Mouse (Mus musculus) ES-Bruce4 (cell line): ENCODE data around the gene Plekha4. TPM values are rescaled to one million over a fixed set of nuclear protein-coding genes. Genes with fewer than 3 reads are reported as not detected.

ENCODE experiments used
- H3K27ac ChIP-seq: 2 replicates; pipeline ENCODE4 v1.5.1; 2012; ENCODE audit warnings: low read length, inconsistent platforms; ENCODE audit not compliant: insufficient read depth
- H3K27me3 ChIP-seq: 2 replicates; pipeline ENCODE4 v1.6.1; 2012; ENCODE audit warnings: mild to moderate bottlenecking, low read length, inconsistent platforms; ENCODE audit not compliant: control insufficient read depth, poor library complexity, insufficient read depth, severe bottlenecking
- H3K36me3 ChIP-seq: 2 replicates; pipeline ENCODE4 v1.6.1; 2012; ENCODE audit warnings: inconsistent platforms, mild to moderate bottlenecking, low read length, moderate library complexity; ENCODE audit not compliant: control insufficient read depth, poor library complexity, insufficient read depth, severe bottlenecking
- H3K4me1 ChIP-seq: one replicate; pipeline ENCODE4 v1.8.1; 2011; ENCODE audit warnings: low read length; ENCODE audit not compliant: control insufficient read depth, insufficient read depth
- H3K4me3 ChIP-seq: 2 replicates; pipeline ENCODE4 v1.5.1; 2011; ENCODE audit warnings: low read depth, mild to moderate bottlenecking, low read length
- H3K9ac ChIP-seq: 2 replicates; pipeline ENCODE4 v1.6.1; 2012; ENCODE audit warnings: low read depth, mild to moderate bottlenecking, inconsistent platforms; ENCODE audit not compliant: poor library complexity, severe bottlenecking
- H3K9me3 ChIP-seq: replicated peaks from 2 replicates; pipeline ENCODE4 v1.6.1; 2012; ENCODE audit warnings: mild to moderate bottlenecking, low read length, inconsistent platforms; ENCODE audit not compliant: control insufficient read depth, poor library complexity, insufficient read depth, severe bottlenecking
- CTCF ChIP-seq: IDR thresholded peaks from one replicate; pipeline ENCODE4 v1.8.1; 2011; ENCODE audit warnings: low read depth, low read length
- EP300 ChIP-seq: IDR thresholded peaks from 2 replicates; pipeline ENCODE4 v1.6.1; 2011; ENCODE audit warnings: low read depth, low read length; ENCODE audit not compliant: insufficient read depth
- POLR2A ChIP-seq: IDR thresholded peaks from one replicate; pipeline ENCODE4 v1.8.1; 2011; ENCODE audit warnings: low read length; ENCODE audit not compliant: insufficient read depth
- polyA plus RNA-seq: library from polyadenylated mRNA; stranded (reverse); fragments of >200 nt; gene quantifications from 2 replicates; pipeline ENCODE4 v1.2.4, GENCODE M21; 2011; ENCODE audit warnings: low read depth; ENCODE audit not compliant: missing spikeins, insufficient read depth, insufficient read length

Plekha4 gene
- polyA plus RNA-seq, 1 experiment = 14.3 TPM

GRCm38 (mm10) chr7:45597527-45597926 lies 71.4 kb downstream of the Plekha4 start:
- TF ChIP-seq POLR2A (no peak), CTCF (no peak), EP300 (no peak)
- no peak overlapping the region for H3K9ac ChIP-seq
- no peak overlapping the region for H3K27ac ChIP-seq

GRCm38 (mm10) chr7:45598960-45599879 lies 73.1 kb downstream of the Plekha4 start:
- Histone ChIP-seq H3K4me3 (no peak overlapping the region), H3K27ac (peak overlapping the region; percentile 47), H3K9me3 (no peaks in the 10 kb centered on the region), H3K36me3 (no peaks in the 10 kb centered on the region), H3K9ac (no peak overlapping the region), H3K4me1 (peaks cover 3% of the 10 kb centered on the region), H3K27me3 (no peaks in the 10 kb centered on the region)
- TF ChIP-seq POLR2A = no peak
- peak; percentile 56; the same call in 1 of the 2 replicates for TF ChIP-seq EP300

More at GRCm38 (mm10) chr7:45597527-45597926, 71.4 kb downstream of the Plekha4 start:
- Histone ChIP-seq H3K9me3 (no peaks in the 10 kb centered on the region), H3K36me3 (no peaks in the 10 kb centered on the region), H3K27me3 (no peaks in the 10 kb centered on the region), H3K4me1 (peaks cover 3% of the 10 kb centered on the region), H3K4me3 (no peak overlapping the region)

Other genes starting within 250 kb of the Plekha4 start
- gene Slc6a21, start 248.8 kb upstream of the Plekha4 start, polyA plus RNA-seq = not detected in 2 replicates
- gene Trpm4, start 192.6 kb upstream of the Plekha4 start, polyA plus RNA-seq = 18.9 and 19.8 TPM in 2 replicates
- 5.2 and 6.9 TPM in 2 replicates for gene Hrc, start 191.0 kb upstream of the Plekha4 start, polyA plus RNA-seq
- 7.2 and 9.3 TPM in 2 replicates for gene Ppfia3, start 159.3 kb upstream of the Plekha4 start, polyA plus RNA-seq
- gene Lin7b, start 155.7 kb upstream of the Plekha4 start, polyA plus RNA-seq = 0.88 TPM in 1 of 2 replicates, not detected in the other
- 686 and 799 TPM in 2 replicates for gene Snrnp70, start 130.6 kb upstream of the Plekha4 start, polyA plus RNA-seq
- 0.41 TPM in 1 of 2 replicates, not detected in the other for gene Kcna7, start 120.7 kb upstream of the Plekha4 start, polyA plus RNA-seq
- 5.0 and 5.2 TPM in 2 replicates for gene Ntf5, start 112.6 kb upstream of the Plekha4 start, polyA plus RNA-seq
- not detected in 2 replicates for gene Lhb, start 105.5 kb upstream of the Plekha4 start, polyA plus RNA-seq
- gene Gys1, start 91.5 kb upstream of the Plekha4 start, polyA plus RNA-seq = 24.4 and 26.7 TPM in 2 replicates
- gene Ruvbl2, start 88.2 kb upstream of the Plekha4 start, polyA plus RNA-seq = 263 and 267 TPM in 2 replicates
- 5,956 and 6,533 TPM in 2 replicates for gene Ftl1, start 66.4 kb upstream of the Plekha4 start, polyA plus RNA-seq
- gene Bax, start 59.4 kb upstream of the Plekha4 start, polyA plus RNA-seq = 250 and 287 TPM in 2 replicates
- gene Tulp2, start 44.5 kb upstream of the Plekha4 start, polyA plus RNA-seq = 1.3 and 2.4 TPM in 2 replicates
- gene Gm45808, start 39.5 kb upstream of the Plekha4 start, polyA plus RNA-seq = not detected in 2 replicates
- 15.3 and 15.5 TPM in 2 replicates for gene Dhdh, start 37.5 kb upstream of the Plekha4 start, polyA plus RNA-seq
- 105 and 119 TPM in 2 replicates for gene Nucb1, start 15.9 kb upstream of the Plekha4 start, polyA plus RNA-seq
- 15.5 and 18.6 TPM in 2 replicates for gene Ppp1r15a, start 62 bp upstream of the Plekha4 start, polyA plus RNA-seq
- gene Hsd17b14, start 28.6 kb downstream of the Plekha4 start, polyA plus RNA-seq = 55.0 and 62.2 TPM in 2 replicates
- gene Bcat2, start 43.8 kb downstream of the Plekha4 start, polyA plus RNA-seq = 104 and 144 TPM in 2 replicates
- gene Fgf21, start 89.2 kb downstream of the Plekha4 start, polyA plus RNA-seq = 0.94 and 1.7 TPM in 2 replicates
- 3.0 and 3.9 TPM in 2 replicates for gene Fut1, start 91.0 kb downstream of the Plekha4 start, polyA plus RNA-seq
- 4.6 and 5.8 TPM in 2 replicates for gene Izumo1, start 95.5 kb downstream of the Plekha4 start, polyA plus RNA-seq
- 2.5 and 3.0 TPM in 2 replicates for gene Rasip1, start 101.2 kb downstream of the Plekha4 start, polyA plus RNA-seq
- gene Mamstr, start 113.6 kb downstream of the Plekha4 start, polyA plus RNA-seq = 2.2 and 4.1 TPM in 2 replicates
- gene Fut2, start 140.1 kb downstream of the Plekha4 start, polyA plus RNA-seq = 0.87 TPM in 1 of 2 replicates, not detected in the other
- 0.51 TPM in 1 of 2 replicates, not detected in the other for gene Ntn5, start 157.7 kb downstream of the Plekha4 start, polyA plus RNA-seq
- 1.1 and 1.4 TPM in 2 replicates for gene Sec1, start 168.1 kb downstream of the Plekha4 start, polyA plus RNA-seq
- gene Car11, start 173.5 kb downstream of the Plekha4 start, polyA plus RNA-seq = 6.0 and 9.7 TPM in 2 replicates
- 6.7 and 6.9 TPM in 2 replicates for gene Dbp, start 178.8 kb downstream of the Plekha4 start, polyA plus RNA-seq
- gene Rpl18, start 189.1 kb downstream of the Plekha4 start, polyA plus RNA-seq = 1,593 and 1,677 TPM in 2 replicates
- 10.4 and 11.1 TPM in 2 replicates for gene Sphk2, start 191.7 kb downstream of the Plekha4 start, polyA plus RNA-seq
- gene Fam83e, start 194.9 kb downstream of the Plekha4 start, polyA plus RNA-seq = 0.85 and 1.4 TPM in 2 replicates
- not detected in 2 replicates for gene Spaca4, start 199.5 kb downstream of the Plekha4 start, polyA plus RNA-seq